Mouse (Mus musculus) G1E (cell line): ENCODE measurements around the gene Bod1l. TPM values are rescaled to one million over a fixed set of nuclear protein-coding genes. Genes with fewer than 3 reads are reported as not detected.

ENCODE experiments used
- ATAC-seq: 2 replicates; pipeline ENCODE4 v1.8.0; 2016; ENCODE audit warnings: mild to moderate bottlenecking; ENCODE audit not compliant: insufficient number of reproducible peaks, poor library complexity, low FRiP score, severe bottlenecking; ENCODE audit errors: extremely low read depth
- DNase-seq: peaks from one replicate; pipeline ENCODE4 v3.0.0; 2012; ENCODE audit warnings: low spot score
- H3K27me3 ChIP-seq: 2 replicates; pipeline ENCODE4 v1.6.1; 2012; ENCODE audit warnings: mild to moderate bottlenecking, low read length, inconsistent platforms; ENCODE audit not compliant: insufficient read depth
- H3K36me3 ChIP-seq: replicated peaks from 2 replicates; pipeline ENCODE3; 2012; ENCODE audit warnings: mild to moderate bottlenecking, inconsistent platforms
- H3K4me1 ChIP-seq: 2 replicates; pipeline ENCODE4 v1.6.1; 2012; ENCODE audit warnings: low read depth, low read length, inconsistent platforms, mixed read lengths; ENCODE audit not compliant: insufficient read depth
- H3K4me3 ChIP-seq: 2 replicates; pipeline ENCODE4 v1.5.1; 2012; ENCODE audit warnings: low read depth, mild to moderate bottlenecking, inconsistent platforms, low read length, moderate library complexity, mixed read lengths
- H3K9me3 ChIP-seq: replicated peaks from 2 replicates; pipeline ENCODE4 v1.6.1; 2012; ENCODE audit warnings: inconsistent platforms
- CTCF ChIP-seq: IDR thresholded peaks from 2 replicates; pipeline ENCODE4 v1.5.1; 2012; ENCODE audit warnings: low read depth, low read length, inconsistent platforms, mixed read lengths
- GATA1 ChIP-seq: IDR thresholded peaks from 2 replicates; pipeline ENCODE4 v1.6.1; 2012; ENCODE audit warnings: borderline replicate concordance, low read length, inconsistent platforms, mixed read lengths
- GATA2 ChIP-seq: IDR thresholded peaks from 2 replicates; pipeline ENCODE4 v1.6.1; 2012; ENCODE audit warnings: low read depth, low read length, inconsistent platforms, borderline replicate concordance
- POLR2AphosphoS5 ChIP-seq: IDR thresholded peaks from 2 replicates; pipeline ENCODE4 v1.6.1; 2012; ENCODE audit warnings: low read depth, low read length, inconsistent platforms; ENCODE audit not compliant: insufficient replicate concordance
- TAL1 ChIP-seq: conservative IDR thresholded peaks from 2 replicates; pipeline ENCODE4 v1.6.1; 2012; ENCODE audit warnings: low read depth, low read length, inconsistent platforms, mixed read lengths
- polyA plus RNA-seq: library from polyadenylated mRNA; stranded (reverse); fragments of >175 nt; gene quantifications from 2 replicates; pipeline ENCODE4 v1.2.3, GENCODE M21; 2012
- total RNA-seq, 2 experiments: library from RNA; stranded (forward) in 1 of 2; stranded (reverse) in 1 of 2; fragments of 200-1000 nt in 1 of 2; fragments of >200 nt in 1 of 2; fragmentation: Nextera tagmentation in 1 of 2; gene quantifications; 2 replicates each; pipeline ENCODE4 v1.2.3; 2014 to 2017

The Bod1l gene
- total and polyA plus RNA-seq, 3 experiments: 7.8 to 86.7 (median 50.6) TPM

DNA sequence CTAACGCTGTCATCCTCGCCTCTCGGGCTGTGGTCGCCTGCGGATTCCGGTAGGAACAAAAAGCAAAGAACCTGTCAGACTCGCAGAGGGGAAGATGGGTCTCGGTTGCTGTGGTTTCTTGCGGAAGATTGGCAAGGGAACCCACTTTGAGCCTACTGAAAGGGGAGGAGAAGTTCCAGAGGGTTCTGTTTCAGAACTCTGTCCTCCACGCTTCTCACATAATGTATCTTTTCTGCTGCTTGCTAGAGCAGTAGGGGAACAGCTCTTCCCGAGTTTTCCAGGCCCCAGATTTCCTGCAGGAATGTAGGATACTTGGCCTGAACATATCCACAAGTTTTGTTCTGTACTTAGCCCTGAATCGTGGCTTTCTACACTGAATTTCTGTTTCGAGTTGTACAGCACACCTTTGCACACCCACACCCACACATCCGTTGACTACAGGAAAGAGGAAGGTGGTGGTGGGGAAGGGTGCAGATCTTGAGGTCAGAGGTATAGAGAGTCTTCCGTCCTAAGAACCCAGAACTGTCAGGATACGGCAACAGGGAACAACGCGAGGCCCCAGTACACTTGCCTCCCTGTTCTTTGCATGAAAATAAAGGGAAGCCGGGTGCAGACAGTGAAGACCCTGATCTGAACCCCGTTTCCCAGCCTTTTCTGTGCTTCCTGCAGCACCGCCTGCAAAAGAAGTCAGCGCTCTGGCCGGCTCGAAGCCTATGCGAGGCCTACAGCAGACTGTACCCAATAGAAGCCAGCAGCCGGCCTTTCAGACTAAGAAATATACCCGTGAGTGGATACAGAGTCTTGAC, 81.8 kb downstream of the Bod1l start:
- no peak for ATAC-seq
- Histone ChIP-seq H3K4me1 (peaks cover 4% of the 10 kb centered on the region; the same call in 1 of the 2 replicates), H3K9me3 (peaks cover 28% of the 10 kb centered on the region), H3K4me3 (no peak overlapping the region), H3K36me3 (no peaks in the 10 kb centered on the region), H3K27me3 (peaks cover 56% of the 10 kb centered on the region)
- no peak for DNase-seq
- TF ChIP-seq TAL1 (no peak), CTCF (no peak), GATA1 (no peak), GATA2 (no peak), POLR2AphosphoS5 (no peak)

DNA sequence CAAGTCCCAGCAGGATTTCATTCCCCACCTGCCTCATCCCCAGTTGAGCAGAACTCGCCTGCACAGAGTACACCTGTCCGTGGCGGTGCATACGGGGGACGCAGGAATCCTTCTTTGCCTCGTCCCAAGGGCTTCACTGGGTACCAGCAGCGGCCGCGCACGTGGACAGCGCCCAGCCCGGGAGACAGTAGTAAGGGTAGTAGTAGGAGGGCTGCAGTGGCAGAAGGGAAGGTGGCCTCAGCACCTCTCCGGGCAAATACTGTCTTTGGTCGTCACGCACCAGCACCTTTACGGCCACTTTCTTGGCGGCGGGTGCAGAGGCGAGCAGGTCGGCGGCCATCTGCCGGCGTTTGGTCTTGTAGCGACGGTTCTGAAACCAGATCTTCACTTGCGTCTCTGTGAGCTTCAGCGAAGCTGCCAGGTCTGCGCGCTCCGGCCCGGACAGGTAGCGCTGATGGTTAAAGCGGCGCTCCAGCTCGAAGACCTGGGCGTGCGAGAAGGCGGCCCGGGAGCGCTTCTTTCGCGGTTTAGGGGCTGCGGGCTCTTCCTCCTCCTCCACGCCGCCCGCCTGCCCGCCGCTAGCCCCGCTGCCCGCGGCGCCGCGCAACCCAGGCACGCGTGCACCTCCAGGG, 82.5 kb downstream of the Bod1l start:
- H3K27me3 ChIP-seq: peaks cover 49% of the 10 kb centered on the region
- ATAC-seq: no peak
- no peak overlapping the region for H3K4me3 ChIP-seq

DNA sequence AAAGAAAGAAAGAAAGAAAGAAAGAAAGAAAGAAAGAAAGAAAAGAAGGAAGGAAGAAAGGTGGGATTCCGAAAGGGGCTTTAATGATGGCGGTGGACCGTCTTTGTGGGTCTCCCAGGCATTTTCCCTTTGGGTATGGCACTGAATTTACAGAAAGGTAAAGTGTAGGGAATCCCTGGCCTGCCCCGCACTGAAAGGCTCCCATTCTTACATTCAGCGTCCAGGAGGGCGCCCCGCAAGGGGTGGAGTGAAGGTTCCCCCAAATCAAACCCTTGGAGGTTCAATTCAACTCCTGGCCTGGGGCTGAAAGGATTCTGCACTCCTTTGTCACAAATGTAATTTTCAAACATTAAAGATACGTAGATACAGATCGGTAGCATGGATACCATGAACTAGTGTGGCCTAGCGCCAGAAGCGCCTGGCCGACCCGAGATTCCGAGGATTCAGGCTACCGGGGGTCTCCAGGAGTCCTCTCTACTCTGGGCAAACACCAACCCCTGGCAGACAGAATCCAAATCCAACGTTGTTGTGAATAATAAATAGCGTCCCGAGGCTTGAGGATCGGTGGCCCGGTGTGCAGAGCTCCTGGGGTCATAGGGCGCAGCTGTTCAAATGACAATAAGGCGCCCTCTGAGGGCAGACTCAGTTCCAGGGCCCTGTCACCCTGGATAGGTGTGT, 83.1 kb downstream of the Bod1l start:
- no peaks in the 10 kb centered on the region for H3K36me3 ChIP-seq
- H3K4me3 ChIP-seq: no peak overlapping the region
- H3K27me3 ChIP-seq: peaks cover 43% of the 10 kb centered on the region
- ATAC-seq (no peak), DNase-seq (no peak)
- no peaks in the 10 kb centered on the region; the same call in 1 of the 2 replicates for H3K4me1 ChIP-seq
- H3K9me3 ChIP-seq: peaks cover 24% of the 10 kb centered on the region
- TF ChIP-seq GATA1 (no peak), TAL1 (no peak), POLR2AphosphoS5 (no peak), GATA2 (no peak), CTCF (no peak)

More for the DNA sequence above, 82.5 kb downstream of the Bod1l start:
- DNase-seq: no peak
- no peak for TF ChIP-seq TAL1
- no peak for TF ChIP-seq POLR2AphosphoS5
- no peak for TF ChIP-seq GATA1
- no peak for TF ChIP-seq GATA2
- Histone ChIP-seq H3K9me3 (peaks cover 24% of the 10 kb centered on the region), H3K4me1 (no peaks in the 10 kb centered on the region; the same call in 1 of the 2 replicates), H3K36me3 (no peaks in the 10 kb centered on the region)

DNA sequence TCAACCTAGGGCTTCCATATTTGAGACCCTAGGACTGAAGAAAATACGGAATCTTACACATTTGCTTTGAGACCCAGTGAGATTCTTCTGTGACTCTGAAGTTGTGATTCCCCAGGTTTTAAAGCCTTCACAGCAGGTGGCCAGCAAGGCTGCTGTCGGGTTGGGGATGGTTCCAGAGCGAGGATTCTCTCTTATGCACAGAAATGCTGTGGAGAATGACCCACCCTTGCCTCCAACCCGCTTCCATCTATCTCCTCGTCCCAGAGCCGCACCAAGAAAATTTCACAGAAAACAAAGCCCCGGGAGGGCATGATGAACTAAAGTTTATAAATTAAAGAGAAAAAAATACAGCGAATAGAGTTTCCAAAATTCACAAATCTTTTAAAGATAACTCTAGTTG, 84.0 kb downstream of the Bod1l start:
- DNase-seq (no peak), ATAC-seq (no peak)
- no peak for TF ChIP-seq CTCF
- TF ChIP-seq POLR2AphosphoS5: no peak
- no peak for TF ChIP-seq TAL1
- TF ChIP-seq GATA2: no peak
- peaks cover 44% of the 10 kb centered on the region for H3K27me3 ChIP-seq
- peaks cover 5% of the 10 kb centered on the region for H3K4me1 ChIP-seq
- H3K9me3 ChIP-seq: peaks cover 24% of the 10 kb centered on the region
- H3K4me3 ChIP-seq: no peak overlapping the region
- H3K36me3 ChIP-seq: no peaks in the 10 kb centered on the region

DNA sequence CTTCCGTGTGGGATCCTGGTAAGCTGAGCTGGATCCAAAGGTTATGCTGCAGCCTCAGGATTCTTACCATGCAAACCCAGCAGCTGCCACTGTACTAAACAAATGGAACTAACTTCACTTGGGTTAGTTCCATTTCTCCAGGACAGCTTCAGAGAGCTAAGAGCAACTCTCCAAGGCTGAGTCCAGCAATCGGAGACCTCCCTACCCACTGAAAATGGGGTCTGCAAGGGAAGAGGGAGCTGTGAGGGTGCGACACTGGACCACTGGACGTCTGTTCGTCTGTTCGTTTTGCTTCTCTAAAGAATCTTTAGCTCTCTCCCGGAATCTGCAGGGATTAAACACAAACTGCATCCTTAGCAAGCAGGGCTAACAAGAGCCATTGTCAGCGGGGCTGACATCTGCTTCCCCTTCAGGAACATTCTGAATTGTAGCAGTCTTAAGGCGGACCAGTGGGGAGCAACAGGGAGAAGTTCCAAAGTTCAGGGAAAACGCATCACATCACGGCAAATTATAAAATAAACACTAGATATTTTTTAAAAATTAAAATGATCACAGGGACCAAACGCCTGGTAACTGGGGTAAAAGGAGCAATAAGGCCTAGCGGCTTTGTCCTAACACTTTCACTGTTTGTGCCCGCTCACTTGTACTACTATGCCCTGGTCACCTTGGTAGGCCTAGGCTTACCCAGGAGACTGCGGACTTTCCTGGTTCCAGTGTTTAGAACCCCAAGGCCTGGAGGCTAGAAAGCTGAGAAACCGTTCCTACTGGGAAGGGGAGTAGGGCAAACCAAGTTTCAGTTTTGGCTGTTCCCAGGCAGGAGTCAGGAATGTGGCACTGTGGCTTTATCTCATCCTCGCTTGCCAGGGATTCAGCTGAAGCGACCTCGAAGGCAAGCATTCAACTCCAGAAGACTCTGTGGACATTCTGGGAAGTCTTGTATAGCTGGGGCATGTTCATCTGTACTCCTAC, 85.2 kb downstream of the Bod1l start:
- TF ChIP-seq GATA2: no peak
- TF ChIP-seq POLR2AphosphoS5: no peak
- no peak for TF ChIP-seq CTCF
- TF ChIP-seq TAL1: no peak
- TF ChIP-seq GATA1: no peak
- Histone ChIP-seq H3K36me3 (no peaks in the 10 kb centered on the region), H3K9me3 (peaks cover 22% of the 10 kb centered on the region), H3K4me3 (no peak overlapping the region), H3K27me3 (peaks cover 49% of the 10 kb centered on the region), H3K4me1 (peaks cover 5% of the 10 kb centered on the region)
- DNase-seq: no peak
- no peak for ATAC-seq
